Mouse (Mus musculus): ENCODE results near the gene Kat2a. TPM values are rescaled to one million over a fixed set of nuclear protein-coding genes. Genes with fewer than 3 reads are reported as not detected.

Gene Kat2a
- polyA plus RNA-seq, 1 experiment from 2014 or later: 65.9 TPM

DNA sequence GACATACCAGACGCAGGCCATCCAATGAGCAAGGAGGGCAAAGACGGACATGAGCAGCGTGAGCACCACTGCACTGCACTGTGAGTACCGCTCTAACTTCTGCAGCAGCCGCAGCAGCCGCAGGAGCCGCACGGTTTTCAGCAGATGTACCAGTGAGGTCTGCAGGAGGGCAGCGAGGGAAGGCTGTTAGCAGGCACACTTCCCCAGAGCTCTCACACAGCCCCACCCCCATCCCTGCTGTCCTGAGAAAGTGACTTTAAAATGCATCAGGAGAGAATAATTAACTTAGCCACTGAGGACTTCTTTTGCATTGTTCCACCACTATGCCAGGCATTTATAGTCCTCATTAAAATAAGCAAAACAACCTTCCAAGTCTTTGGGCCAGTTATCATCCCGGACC is 40.0 kb upstream of the Kat2a start:
- Histone ChIP-seq H3K27ac (ENCODE audit: low read length) (no peak overlapping the region), H3K4me1 (ENCODE audit: control insufficient read depth, insufficient read depth, low read length) (no peaks in the 10 kb centered on the region), H3K9me3 (replicated peaks; ENCODE audit: control insufficient read depth, low read length, poor library complexity, severe bottlenecking) (no peaks in the 10 kb centered on the region), H3K4me2 (ENCODE audit: low read length) (no peak overlapping the region), H3K36me3 (ENCODE audit: control insufficient read depth, insufficient read depth, low read length) (peaks cover 21% of the 10 kb centered on the region), H3K27me3 (ENCODE audit: control insufficient read depth, insufficient read depth, low read depth, low read length) (no peaks in the 10 kb centered on the region), H3K4me3 (ENCODE audit: low read depth, low read length) (no peak overlapping the region), H3K9ac (ENCODE audit: low read depth, low read length) (no peak overlapping the region)
- no peak for ATAC-seq
- WGBS: 51% methylated on average over 10 of the region's 10 CpGs

DNA sequence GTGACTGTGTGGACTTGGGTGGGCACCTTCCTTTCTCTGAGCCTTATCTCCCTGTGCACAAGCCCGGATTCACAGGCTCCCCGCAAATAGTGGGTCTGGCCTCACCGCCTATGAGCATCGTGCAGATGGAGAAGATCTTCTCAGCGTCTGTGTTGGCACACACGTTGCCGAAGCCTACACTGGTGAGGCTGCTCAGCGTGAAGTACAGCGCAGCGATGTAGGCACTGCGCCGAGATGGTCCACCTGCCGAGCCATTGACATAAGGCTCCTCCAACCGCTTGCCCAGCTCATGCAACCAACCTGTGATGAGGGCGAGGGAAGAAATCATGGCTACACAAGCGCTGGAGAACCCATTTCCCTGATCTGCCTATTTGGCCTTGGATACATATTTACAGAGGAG is 37.9 kb upstream of the Kat2a start:
- no peaks in the 10 kb centered on the region for H3K27me3 ChIP-seq (ENCODE audit: control insufficient read depth, insufficient read depth, low read depth, low read length)
- no peak overlapping the region for H3K4me2 ChIP-seq (ENCODE audit: low read length)
- H3K9me3 ChIP-seq (replicated peaks; ENCODE audit: control insufficient read depth, low read length, poor library complexity, severe bottlenecking): no peaks in the 10 kb centered on the region
- H3K4me1 ChIP-seq (ENCODE audit: control insufficient read depth, insufficient read depth, low read length): no peaks in the 10 kb centered on the region
- no peak overlapping the region for H3K4me3 ChIP-seq (ENCODE audit: low read depth, low read length)
- no peak for ATAC-seq
- no peak overlapping the region for H3K27ac ChIP-seq (ENCODE audit: low read length)
- no peak overlapping the region for H3K9ac ChIP-seq (ENCODE audit: low read depth, low read length)
- H3K36me3 ChIP-seq (ENCODE audit: control insufficient read depth, insufficient read depth, low read length): peaks cover 16% of the 10 kb centered on the region
- WGBS: 92% methylated on average over 16 of the region's 16 CpGs

DNA sequence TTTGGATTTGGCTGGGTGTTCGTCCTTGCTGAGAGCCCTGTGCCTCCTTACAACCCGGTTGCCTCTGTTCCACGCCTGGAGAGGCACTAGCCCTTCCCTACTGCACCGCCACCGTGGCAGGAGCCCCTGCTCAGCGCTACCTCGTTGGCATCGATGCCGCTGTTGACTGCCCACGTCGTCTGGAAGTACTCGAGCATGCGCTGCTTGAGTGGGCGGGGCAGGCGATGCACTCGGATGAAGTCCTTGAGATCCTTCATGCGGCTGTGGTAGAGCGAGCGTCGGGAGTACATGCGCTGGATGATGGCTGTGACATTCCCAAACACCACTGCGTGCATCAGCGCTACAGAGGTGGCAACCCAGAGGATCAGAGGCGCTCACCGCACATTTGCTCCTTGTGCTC is 37.2 kb upstream of the Kat2a start:
- 49% methylated on average over 25 of the region's 25 CpGs for WGBS
- Histone ChIP-seq H3K36me3 (ENCODE audit: control insufficient read depth, insufficient read depth, low read length) (peaks cover 16% of the 10 kb centered on the region), H3K27ac (ENCODE audit: low read length) (no peak overlapping the region), H3K4me1 (ENCODE audit: control insufficient read depth, insufficient read depth, low read length) (no peaks in the 10 kb centered on the region), H3K4me3 (ENCODE audit: low read depth, low read length) (no peak overlapping the region), H3K9ac (ENCODE audit: low read depth, low read length) (no peak overlapping the region), H3K27me3 (ENCODE audit: control insufficient read depth, insufficient read depth, low read depth, low read length) (no peaks in the 10 kb centered on the region), H3K9me3 (replicated peaks; ENCODE audit: control insufficient read depth, low read length, poor library complexity, severe bottlenecking) (no peaks in the 10 kb centered on the region), H3K4me2 (ENCODE audit: low read length) (no peak overlapping the region)
- no peak for ATAC-seq

DNA sequence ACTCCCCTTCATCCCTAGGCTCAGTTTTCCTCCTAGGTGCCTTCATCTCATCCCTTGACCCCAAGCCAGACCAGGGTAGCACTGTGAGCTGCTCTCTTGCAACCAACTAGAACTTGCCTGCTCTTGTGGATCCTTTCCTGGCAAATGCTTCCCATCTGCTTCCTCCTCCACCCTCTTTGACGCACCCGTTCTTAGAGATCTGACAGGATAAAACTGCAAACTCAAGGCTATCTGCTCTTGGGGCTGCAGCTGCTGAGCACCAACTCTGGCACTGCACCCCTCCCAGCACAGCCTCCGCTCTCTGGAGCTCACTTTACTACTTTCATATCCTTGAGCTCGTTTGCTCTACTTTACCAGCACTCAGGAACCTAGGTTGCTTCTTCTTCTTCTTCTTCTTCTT is 36.4 kb upstream of the Kat2a start:
- H3K9me3 ChIP-seq (replicated peaks; ENCODE audit: control insufficient read depth, low read length, poor library complexity, severe bottlenecking): no peaks in the 10 kb centered on the region
- no peak for ATAC-seq
- H3K4me1 ChIP-seq (ENCODE audit: control insufficient read depth, insufficient read depth, low read length): no peaks in the 10 kb centered on the region
- 79% methylated on average over 4 of the region's 4 CpGs for WGBS
- no peak overlapping the region for H3K4me2 ChIP-seq (ENCODE audit: low read length)
- H3K27ac ChIP-seq (ENCODE audit: low read length): no peak overlapping the region
- no peak overlapping the region for H3K4me3 ChIP-seq (ENCODE audit: low read depth, low read length)
- H3K9ac ChIP-seq (ENCODE audit: low read depth, low read length): no peak overlapping the region
- H3K27me3 ChIP-seq (ENCODE audit: control insufficient read depth, insufficient read depth, low read depth, low read length): no peaks in the 10 kb centered on the region
- H3K36me3 ChIP-seq (ENCODE audit: control insufficient read depth, insufficient read depth, low read length): peaks cover 16% of the 10 kb centered on the region

DNA sequence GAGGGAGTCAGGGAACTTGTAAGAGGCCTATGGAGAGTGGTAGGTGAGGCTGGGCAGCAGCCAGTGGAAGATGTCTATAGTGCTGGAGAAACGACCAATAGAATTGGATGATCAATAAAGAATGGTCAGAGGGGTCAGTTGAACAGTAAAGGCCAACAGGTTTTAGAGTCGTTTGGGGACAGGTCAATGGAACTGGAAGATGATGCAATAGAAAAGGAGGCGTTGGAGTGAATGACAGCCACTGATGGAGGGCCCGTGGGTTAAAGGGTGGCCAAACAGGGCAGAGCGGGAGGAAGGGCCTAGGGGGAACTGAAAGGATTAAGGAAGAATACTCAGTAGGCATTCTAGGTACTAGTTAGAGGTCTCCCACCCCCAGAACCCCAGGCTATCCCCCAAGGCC is 34.8 kb upstream of the Kat2a start:
- H3K4me2 ChIP-seq (ENCODE audit: low read length): no peak overlapping the region
- H3K4me3 ChIP-seq (ENCODE audit: low read depth, low read length): no peak overlapping the region
- no peak overlapping the region for H3K9ac ChIP-seq (ENCODE audit: low read depth, low read length)
- H3K27ac ChIP-seq (ENCODE audit: low read length): no peak overlapping the region
- no peaks in the 10 kb centered on the region for H3K4me1 ChIP-seq (ENCODE audit: control insufficient read depth, insufficient read depth, low read length)
- peaks cover 15% of the 10 kb centered on the region for H3K36me3 ChIP-seq (ENCODE audit: control insufficient read depth, insufficient read depth, low read length)
- ATAC-seq: no peak
- H3K27me3 ChIP-seq (ENCODE audit: control insufficient read depth, insufficient read depth, low read depth, low read length): no peaks in the 10 kb centered on the region
- no peaks in the 10 kb centered on the region for H3K9me3 ChIP-seq (replicated peaks; ENCODE audit: control insufficient read depth, low read length, poor library complexity, severe bottlenecking)
- WGBS: 77% methylated on average over 5 of the region's 5 CpGs

DNA sequence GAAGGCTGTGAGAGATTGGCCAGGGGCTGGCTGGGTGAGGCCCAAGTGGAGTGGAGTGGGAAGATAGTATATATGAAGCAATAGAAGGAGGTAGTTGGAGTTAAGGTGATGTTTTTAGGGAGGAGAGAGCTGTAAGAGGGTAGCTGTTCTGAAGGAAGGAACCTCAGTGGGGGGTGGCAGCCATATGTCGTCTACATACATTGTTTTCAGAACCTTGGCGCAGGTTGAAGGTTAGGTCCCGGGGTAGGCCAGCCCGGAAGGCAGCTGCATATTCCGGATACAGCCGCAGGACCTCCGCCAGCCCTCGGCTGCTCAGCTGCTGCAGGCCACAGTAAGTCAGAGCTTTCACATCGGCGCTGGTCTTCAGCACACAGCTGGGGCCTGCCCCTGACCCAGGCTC is 34.3 kb upstream of the Kat2a start:
- H3K9ac ChIP-seq (ENCODE audit: low read depth, low read length): no peak overlapping the region
- no peak overlapping the region for H3K4me2 ChIP-seq (ENCODE audit: low read length)
- no peak for ATAC-seq
- 85% methylated on average over 10 of the region's 10 CpGs for WGBS
- H3K27ac ChIP-seq (ENCODE audit: low read length): no peak overlapping the region
- no peaks in the 10 kb centered on the region for H3K4me1 ChIP-seq (ENCODE audit: control insufficient read depth, insufficient read depth, low read length)
- no peaks in the 10 kb centered on the region for H3K27me3 ChIP-seq (ENCODE audit: control insufficient read depth, insufficient read depth, low read depth, low read length)
- no peaks in the 10 kb centered on the region for H3K9me3 ChIP-seq (replicated peaks; ENCODE audit: control insufficient read depth, low read length, poor library complexity, severe bottlenecking)
- H3K36me3 ChIP-seq (ENCODE audit: control insufficient read depth, insufficient read depth, low read length): peaks cover 11% of the 10 kb centered on the region
- no peak overlapping the region for H3K4me3 ChIP-seq (ENCODE audit: low read depth, low read length)

DNA sequence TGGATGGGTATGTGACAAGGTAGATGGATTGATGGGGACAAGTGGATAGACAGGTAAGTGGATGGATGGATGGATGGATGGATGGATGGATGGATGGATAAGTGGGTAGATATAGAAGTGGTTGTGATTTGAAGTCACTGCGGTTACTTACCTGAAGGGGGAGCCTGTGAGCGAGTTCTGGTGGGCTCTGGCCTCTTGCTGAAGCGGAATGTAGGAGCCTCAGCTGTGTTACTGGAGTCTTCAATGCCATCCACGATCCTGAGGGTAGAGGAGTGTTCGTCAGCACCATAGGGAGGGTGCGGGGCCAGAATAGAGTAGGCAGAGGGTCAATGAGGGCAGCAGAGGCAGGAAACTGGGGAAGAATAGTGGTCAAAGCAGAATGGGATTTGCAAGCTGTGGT is 32.8 kb upstream of the Kat2a start:
- 15% methylated on average over 6 of the region's 6 CpGs for WGBS
- H3K27me3 ChIP-seq (ENCODE audit: control insufficient read depth, insufficient read depth, low read depth, low read length): no peaks in the 10 kb centered on the region
- peaks cover 13% of the 10 kb centered on the region; the same call in 1 of the 2 replicates for H3K36me3 ChIP-seq (ENCODE audit: control insufficient read depth, insufficient read depth, low read length)
- H3K9me3 ChIP-seq (replicated peaks; ENCODE audit: control insufficient read depth, low read length, poor library complexity, severe bottlenecking): no peaks in the 10 kb centered on the region
- H3K4me2 ChIP-seq (ENCODE audit: low read length): no peak overlapping the region
- H3K4me3 ChIP-seq (ENCODE audit: low read depth, low read length): no peak overlapping the region
- H3K27ac ChIP-seq (ENCODE audit: low read length): no peak overlapping the region
- H3K9ac ChIP-seq (ENCODE audit: low read depth, low read length): no peak overlapping the region
- H3K4me1 ChIP-seq (ENCODE audit: control insufficient read depth, insufficient read depth, low read length): no peaks in the 10 kb centered on the region
- 0 out of 2 replicates have a peak, but pooled peaks have one; percentile 52 for ATAC-seq

DNA sequence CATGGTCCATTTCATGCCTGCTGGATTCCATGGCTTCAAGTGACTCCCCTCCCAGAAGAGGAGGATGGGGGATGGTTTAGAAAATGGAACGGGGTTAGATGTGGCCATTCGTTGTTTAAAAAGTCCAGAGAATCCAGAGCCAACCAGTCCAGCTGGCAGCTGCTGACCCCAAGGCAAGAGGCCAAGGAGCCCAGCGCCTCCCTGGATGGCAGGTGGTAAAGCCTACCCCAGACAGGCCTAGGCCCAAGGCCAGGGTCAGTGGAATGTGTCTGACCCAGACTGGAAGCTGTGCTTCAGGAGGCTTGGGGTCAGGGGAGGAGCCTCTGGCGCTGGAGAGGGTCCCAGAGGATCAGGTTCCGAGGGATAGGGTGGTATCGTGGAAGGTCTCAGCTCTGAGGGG is 29.1 kb upstream of the Kat2a start:
- Histone ChIP-seq H3K27me3 (ENCODE audit: control insufficient read depth, insufficient read depth, low read depth, low read length) (no peaks in the 10 kb centered on the region), H3K9ac (ENCODE audit: low read depth, low read length) (no peak overlapping the region), H3K27ac (ENCODE audit: low read length) (no peak overlapping the region), H3K4me3 (ENCODE audit: low read depth, low read length) (no peak overlapping the region), H3K36me3 (ENCODE audit: control insufficient read depth, insufficient read depth, low read length) (peaks cover 9% of the 10 kb centered on the region; the same call in 1 of the 2 replicates), H3K4me1 (ENCODE audit: control insufficient read depth, insufficient read depth, low read length) (peaks cover 10% of the 10 kb centered on the region), H3K9me3 (replicated peaks; ENCODE audit: control insufficient read depth, low read length, poor library complexity, severe bottlenecking) (no peaks in the 10 kb centered on the region), H3K4me2 (ENCODE audit: low read length) (no peak overlapping the region)
- no peak for ATAC-seq
- WGBS: 72% methylated on average over 6 of the region's 6 CpGs

DNA sequence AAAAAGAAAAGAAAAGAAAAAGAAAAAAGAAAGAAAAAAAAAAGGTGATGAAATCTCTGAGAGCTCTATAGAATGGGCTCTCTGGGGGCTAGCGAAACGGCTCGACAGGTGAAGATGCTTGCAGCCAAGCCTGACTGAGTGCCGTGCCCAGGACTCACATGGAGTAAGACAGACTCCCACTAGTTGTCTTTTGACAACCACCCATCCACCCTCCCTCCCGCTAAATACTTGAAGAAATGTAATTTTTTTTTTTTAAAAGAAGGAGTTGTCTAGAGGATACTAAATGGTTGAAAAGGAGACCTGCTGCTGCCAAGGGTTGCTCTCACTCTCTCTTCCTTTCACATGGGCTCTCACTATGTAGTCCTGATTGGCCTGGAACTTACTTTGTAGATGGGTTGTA is 26.5 kb upstream of the Kat2a start:
- Histone ChIP-seq H3K4me1 (ENCODE audit: control insufficient read depth, insufficient read depth, low read length) (peaks cover 16% of the 10 kb centered on the region), H3K4me3 (ENCODE audit: low read depth, low read length) (peak overlapping the region; percentile 62), H3K27ac (ENCODE audit: low read length) (no peak overlapping the region), H3K9ac (ENCODE audit: low read depth, low read length) (peak overlapping the region; percentile 64; the same call in 1 of the 2 replicates), H3K27me3 (ENCODE audit: control insufficient read depth, insufficient read depth, low read depth, low read length) (no peaks in the 10 kb centered on the region), H3K4me2 (ENCODE audit: low read length) (peak overlapping the region; percentile 84), H3K36me3 (ENCODE audit: control insufficient read depth, insufficient read depth, low read length) (peaks cover 5% of the 10 kb centered on the region; the same call in 1 of the 2 replicates), H3K9me3 (replicated peaks; ENCODE audit: control insufficient read depth, low read length, poor library complexity, severe bottlenecking) (no peaks in the 10 kb centered on the region)
- ATAC-seq: peak; percentile 13; the same call in 1 of the 2 replicates
- WGBS: 14% methylated on average over 5 of the region's 5 CpGs
